Mouse (Mus musculus) spleen, postnatal 10 days (tissue): ENCODE measurements around the gene Nat8f1.
"Not testable (repeated sequence)": the region's sequence is repeated elsewhere in the genome, so short reads cannot be mapped to it uniquely, and the experiment has no call there.

Source experiments
- DNase-seq, 2 experiments: peaks; one replicate each; pipeline ENCODE4 v3.0.0; 2021 to 2022; ENCODE audit warnings: low spot score in 2 of 2

Nat8f1 gene

GRCm38 (mm10) chr6:85915539-85916513 lies at the start of gene Nat8f1:
Nat8f1 (minus strand) TSS chr6:85915687.
- peak; percentile 88 to 90 for DNase-seq

- DNase-seq: peak; percentile 94
These were observed 45.9 kb upstream of the Nat8f1 start, which contains the start of gene Dusp11 for GRCm38 (mm10) chr6:85961101-85962091. Dusp11 (minus strand) TSS chr6:85961667.

GRCm38 (mm10) chr6:85957581-85957980 lies 42.1 kb upstream of the Nat8f1 start:
- no peak for DNase-seq

- DNase-seq: no peak
These were observed 33.1 kb upstream of the Nat8f1 start for GRCm38 (mm10) chr6:85948549-85948948.

- DNase-seq: no peak
These were observed 27.0 kb upstream of the Nat8f1 start for GRCm38 (mm10) chr6:85942469-85942868.

- no peak for DNase-seq
These were observed 23.2 kb upstream of the Nat8f1 start for GRCm38 (mm10) chr6:85938701-85939100.

- peak; percentile 85 to 87 for DNase-seq
These were observed 21.3 kb upstream of the Nat8f1 start for GRCm38 (mm10) chr6:85936508-85937465.

- DNase-seq: no peak
These were observed 20.2 kb upstream of the Nat8f1 start for GRCm38 (mm10) chr6:85935646-85936045.

- no peak for DNase-seq
These were observed 18.6 kb upstream of the Nat8f1 start for GRCm38 (mm10) chr6:85934047-85934446.

- no peak for DNase-seq
These were observed 13.8 kb upstream of the Nat8f1 start for GRCm38 (mm10) chr6:85929312-85929711.

- DNase-seq: no peak
These were observed 12.3 kb upstream of the Nat8f1 start for GRCm38 (mm10) chr6:85927476-85928464.

GRCm38 (mm10) chr6:85926709-85927108 lies 11.2 kb upstream of the Nat8f1 start:
- no peak for DNase-seq

- no peak for DNase-seq
These were observed 8.2 kb upstream of the Nat8f1 start for GRCm38 (mm10) chr6:85923643-85924042.

- DNase-seq: no peak
These were observed 3.9 kb upstream of the Nat8f1 start for GRCm38 (mm10) chr6:85919401-85919800.

- not testable (repeated sequence) for DNase-seq
These were observed 2.9 kb upstream of the Nat8f1 start for GRCm38 (mm10) chr6:85918341-85918740.

GRCm38 (mm10) chr6:85916596-85916995 lies 1.1 kb upstream of the Nat8f1 start:
- DNase-seq: no peak

GRCm38 (mm10) chr6:85915141-85915538 lies 347 bp downstream of the Nat8f1 start:
- peak in 1 of 2 experiments; percentile 35 for DNase-seq

- DNase-seq: no peak
These were observed 3.9 kb downstream of the Nat8f1 start, which contains the start of gene Tprkb for GRCm38 (mm10) chr6:85911587-85911986. Tprkb (plus strand) TSS chr6:85911865.

GRCm38 (mm10) chr6:85909704-85910103 lies 5.8 kb downstream of the Nat8f1 start:
- DNase-seq: no peak
